Mouse (Mus musculus): ENCODE results near the gene Tpmt.

Gene Tpmt

DNA sequence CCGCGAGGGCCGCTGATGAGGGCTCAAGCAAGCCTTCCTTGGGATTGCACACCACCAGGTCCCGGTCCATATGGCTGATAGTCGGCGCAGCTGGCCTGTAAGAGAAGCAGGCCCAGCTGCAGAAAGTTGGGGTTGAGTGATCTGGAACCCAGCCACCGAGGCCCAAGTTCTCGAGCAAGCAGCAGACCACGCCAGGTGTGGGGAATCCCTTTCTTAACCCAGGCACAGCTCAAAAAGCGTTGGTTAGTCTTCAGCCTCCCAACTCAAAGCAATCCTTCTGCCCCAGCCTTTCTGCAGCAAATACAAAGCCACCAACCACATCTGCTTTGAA is at the start of gene Tpmt:
TSS of gene Tpmt (minus strand) at position 121 of the 331 bp plus-strand sequence.
- DNase-seq (ENCODE audit: low spot score) = no peak

DNA sequence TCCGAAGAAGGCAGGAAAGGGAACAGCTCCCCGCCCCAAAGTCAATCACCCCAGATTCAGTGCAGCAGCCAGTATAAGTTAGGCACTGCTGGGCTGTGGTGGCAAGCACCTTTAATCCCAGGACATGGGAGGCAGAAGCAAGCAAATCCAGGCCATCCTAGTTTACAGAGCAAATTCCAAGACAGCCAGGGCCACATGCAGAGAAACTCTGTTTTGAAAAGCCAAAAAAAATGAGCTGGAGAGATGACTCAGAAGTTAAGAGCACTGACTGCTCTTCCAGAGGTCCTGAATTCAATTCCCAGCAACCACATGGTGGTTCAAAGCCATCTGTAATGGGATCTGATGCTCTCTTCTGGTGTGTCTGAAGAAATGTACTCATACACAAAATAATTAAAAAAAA is 49.3 kb upstream of the Tpmt start:
- no peak for DNase-seq (ENCODE audit: low spot score)

DNA sequence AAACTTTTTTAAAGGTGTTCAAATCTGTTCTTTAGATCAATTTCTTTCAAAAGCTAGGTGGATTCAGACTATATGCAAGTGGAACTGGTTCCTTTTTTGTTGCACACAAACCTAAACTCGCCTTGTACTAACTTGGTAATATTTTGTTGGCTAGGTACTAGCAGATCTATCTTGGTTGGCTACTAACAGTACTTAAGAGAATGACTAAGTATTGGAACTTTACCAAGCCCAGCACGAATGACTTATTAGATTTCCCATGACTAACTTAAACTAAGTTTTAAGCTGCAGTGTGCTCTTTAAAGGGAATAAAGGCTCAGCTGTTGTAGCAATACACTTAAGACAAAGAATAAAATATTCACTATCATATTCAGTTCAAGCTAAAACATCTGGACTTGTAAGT is 44.7 kb upstream of the Tpmt start:
- no peak for DNase-seq (ENCODE audit: low spot score)

DNA sequence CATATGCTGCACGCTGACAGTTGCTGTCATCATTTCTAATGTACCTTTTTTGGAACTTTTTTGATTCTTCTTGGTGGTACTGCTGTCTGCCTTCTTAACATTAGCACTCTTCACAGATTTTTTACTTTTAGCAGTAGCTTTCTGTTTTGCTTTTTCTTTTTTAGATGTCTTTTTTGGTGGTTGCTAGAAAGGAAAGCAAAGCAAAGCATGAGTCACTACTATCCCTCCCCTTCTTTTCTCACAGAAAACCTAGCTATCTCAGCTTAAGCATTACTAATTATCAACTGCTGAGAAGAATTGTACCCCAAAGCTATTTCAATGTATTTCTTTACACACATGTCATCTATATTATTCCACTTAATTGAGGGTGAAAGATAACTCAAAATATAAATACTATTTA is 43.9 kb upstream of the Tpmt start:
- DNase-seq (ENCODE audit: low spot score) = no peak

DNA sequence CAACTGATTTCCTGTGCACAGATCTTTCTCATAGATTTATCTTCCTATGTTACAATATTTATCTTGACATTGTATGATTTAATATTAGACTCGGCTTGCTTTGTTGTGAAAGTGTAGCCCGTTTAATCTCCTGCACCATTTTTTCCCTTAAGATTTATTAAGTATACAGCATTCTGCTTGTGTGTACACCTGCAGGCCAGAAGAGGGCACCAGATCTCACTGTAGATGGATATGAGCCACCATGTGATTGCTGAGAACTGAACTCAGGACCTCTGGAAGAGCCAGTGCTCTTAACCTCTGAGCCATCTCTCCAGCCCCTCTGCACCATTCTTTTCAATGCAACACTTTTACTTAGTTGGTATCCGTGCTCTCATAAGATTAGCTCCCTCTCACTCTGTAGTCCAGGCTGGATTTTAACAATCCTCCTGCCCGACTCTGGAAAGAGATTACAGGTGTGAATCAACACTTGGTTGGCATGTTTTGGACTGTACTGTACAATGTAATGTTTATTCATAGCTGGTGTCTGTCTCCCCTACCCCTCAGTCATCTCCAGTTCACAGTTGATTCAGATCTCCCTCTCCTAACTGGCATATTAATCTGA is 36.5 kb upstream of the Tpmt start:
- DNase-seq (ENCODE audit: low spot score) = no peak

DNA sequence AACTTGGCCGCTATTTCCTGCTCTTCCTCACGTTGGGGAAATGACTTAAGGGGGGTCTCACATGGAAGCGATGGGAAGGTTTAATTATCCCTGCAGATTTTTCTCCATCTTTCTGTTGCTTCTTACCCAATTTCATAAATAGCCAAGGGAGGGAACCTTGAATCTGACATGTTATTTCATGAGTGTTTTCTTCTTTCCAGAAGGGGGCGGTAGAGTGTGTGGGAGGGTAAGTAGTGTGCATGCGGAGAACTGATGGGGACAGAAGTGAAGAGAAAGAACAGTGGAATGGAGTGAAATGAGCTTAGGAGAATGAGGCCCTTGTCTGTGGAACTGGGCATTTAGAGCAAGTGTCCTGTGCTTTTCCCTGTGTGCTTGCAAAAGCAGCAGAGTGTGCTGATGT is 34.3 kb upstream of the Tpmt start:
- DNase-seq (ENCODE audit: low spot score) = no peak

DNA sequence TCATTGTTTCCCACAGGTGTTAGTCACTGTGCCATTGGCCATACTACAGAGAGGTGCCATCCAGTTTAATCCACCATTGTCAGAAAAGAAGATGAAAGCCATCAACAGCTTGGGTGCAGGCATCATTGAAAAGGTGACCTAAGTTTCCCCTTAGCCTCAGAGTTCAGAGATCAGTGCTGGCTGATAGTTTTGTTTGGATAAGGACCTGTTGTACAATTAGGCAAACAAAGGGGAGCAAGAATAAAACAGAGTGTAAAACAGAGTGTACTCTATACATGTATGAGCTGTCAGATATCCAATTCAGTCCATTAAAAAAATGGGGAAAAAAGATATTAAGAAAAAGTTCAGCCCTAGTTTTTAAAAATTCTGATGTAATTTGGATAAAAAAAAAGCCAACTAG is 32.8 kb upstream of the Tpmt start:
- no peak for DNase-seq (ENCODE audit: low spot score)

DNA sequence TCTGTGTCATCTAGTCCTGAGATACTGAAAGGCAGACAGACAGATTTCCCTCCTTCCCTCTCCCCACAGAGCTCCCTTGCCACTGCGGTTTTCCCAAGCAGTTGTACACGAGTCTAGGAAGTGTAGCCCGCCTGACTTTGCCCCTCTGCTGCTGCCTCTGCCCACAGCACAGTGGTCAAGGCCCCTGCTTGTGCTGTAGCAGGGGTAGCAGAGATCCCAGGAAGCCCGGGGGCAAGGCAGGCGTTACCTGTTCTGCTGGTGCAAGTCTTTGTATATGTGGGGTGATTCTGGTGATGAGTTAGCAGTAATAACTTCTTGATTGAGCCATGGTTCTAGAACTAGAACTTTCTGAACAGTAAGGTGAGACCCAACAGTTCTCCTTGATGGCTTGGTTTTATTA is 31.6 kb upstream of the Tpmt start:
- DNase-seq (ENCODE audit: low spot score) = no peak

DNA sequence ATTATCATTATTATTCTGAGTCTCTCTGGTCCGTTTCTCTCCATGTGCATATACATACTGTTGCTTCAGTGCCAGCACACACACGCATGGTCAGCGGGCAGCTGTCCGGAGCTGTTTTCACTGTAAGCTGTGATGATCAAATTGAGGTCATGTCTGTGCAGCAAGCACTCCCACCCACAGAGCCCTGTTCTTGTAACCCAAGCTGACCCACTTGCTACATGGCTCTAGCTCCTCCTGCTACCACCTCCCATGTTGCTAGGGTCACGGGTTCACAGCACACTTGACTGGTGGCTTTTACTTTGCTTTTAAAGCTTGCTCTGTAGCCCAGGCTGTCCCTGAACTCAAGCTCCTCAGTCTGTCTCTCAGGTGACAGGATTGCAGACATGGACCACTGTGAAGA is 27.9 kb upstream of the Tpmt start:
- no peak for DNase-seq (ENCODE audit: low spot score)

DNA sequence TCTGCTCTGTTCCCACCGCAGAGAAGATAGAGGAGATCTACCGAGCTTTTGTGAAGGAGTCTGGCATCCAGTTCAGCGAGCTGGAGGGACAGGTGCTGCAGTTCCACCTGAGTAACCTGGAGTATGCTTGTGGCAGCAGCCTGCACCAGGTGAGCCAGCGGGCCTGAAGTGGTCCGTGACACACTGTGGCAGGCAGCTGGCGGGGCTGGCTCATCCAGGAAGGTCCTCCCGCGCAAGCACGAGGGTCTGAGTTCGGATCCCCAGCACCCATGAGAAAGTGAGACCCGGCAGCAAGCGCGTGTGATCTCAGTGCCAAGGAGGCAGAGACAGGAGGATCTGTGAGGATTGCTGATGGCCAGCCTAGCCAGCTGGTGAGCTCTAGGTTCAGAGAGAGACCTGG is 27.3 kb upstream of the Tpmt start:
- DNase-seq (ENCODE audit: low spot score) = no peak

DNA sequence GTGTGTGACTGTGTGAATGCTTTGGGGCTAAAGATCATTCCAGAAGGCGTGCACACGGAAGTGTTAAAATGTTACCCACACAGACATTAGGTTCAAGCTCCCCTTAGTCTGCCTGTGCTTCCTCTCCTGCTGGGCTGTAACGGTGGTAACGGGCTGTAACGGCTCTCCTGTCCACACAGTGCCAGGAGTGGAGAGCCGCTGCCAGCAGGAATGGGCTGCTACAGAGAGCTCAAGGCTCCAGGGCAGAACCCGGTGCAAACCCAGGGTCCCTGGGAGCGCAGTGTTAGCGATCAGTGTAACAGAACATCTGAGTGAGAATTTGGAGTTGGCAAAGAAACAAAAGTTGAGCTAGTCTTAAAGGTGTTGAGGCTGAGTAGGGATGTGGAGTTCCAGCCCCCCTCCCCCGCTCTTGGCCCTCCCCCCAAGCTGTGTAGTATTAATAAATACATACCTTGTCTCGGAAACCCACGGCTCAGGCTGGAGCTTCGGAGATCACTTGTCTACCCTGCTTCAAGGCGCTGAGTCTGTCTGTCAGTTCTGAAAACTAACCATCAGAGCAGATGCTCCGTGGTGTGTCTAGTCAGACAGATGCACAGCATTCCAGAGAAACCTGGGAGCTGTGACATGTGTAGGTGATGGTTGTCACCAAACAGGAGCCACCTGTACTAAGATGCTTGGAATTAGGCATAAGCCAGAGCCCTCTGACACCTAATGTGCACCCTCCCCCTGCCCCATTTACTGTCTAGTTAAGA is 26.0 kb upstream of the Tpmt start:
- no peak for DNase-seq (ENCODE audit: low spot score)

DNA sequence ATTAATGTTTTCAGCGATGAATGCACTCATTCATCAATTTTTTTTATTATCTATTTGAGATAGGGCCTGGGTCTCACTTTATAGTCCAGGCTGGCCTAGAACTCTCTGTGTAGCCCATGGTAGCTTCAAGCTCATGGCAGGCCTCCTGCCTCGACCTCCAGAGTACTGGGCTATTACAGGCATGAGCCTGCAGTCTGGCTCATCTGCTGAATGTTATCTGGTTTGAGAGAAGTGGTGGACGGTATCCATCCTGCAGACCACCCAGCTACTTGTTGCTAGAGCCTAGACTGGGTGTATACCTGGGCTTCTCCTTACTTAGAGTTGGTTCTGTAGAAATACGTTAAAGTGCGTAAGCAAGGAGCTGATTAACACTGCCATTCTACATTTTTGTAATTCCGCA is 22.5 kb upstream of the Tpmt start:
- no peak for DNase-seq (ENCODE audit: low spot score)

DNA sequence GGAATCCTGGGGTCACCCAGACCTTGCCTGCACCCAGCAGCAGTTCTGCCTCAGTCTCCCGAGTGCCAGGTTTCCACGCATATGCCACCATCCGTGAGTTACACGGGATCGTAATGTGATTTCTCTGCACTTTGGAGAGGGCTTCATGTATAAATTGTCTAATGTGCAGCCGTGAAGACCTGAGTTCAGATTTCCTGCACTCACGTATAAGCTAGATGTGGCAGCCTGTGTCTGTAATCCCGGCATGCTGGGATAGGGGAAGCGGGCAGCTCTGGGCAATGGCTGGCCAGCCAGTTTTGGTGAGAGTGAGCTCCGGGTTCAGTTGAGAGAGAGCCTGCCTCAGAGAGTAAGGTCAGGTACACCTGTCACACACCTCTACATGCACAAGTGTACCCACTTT is 22.0 kb upstream of the Tpmt start:
- no peak for DNase-seq (ENCODE audit: low spot score)

DNA sequence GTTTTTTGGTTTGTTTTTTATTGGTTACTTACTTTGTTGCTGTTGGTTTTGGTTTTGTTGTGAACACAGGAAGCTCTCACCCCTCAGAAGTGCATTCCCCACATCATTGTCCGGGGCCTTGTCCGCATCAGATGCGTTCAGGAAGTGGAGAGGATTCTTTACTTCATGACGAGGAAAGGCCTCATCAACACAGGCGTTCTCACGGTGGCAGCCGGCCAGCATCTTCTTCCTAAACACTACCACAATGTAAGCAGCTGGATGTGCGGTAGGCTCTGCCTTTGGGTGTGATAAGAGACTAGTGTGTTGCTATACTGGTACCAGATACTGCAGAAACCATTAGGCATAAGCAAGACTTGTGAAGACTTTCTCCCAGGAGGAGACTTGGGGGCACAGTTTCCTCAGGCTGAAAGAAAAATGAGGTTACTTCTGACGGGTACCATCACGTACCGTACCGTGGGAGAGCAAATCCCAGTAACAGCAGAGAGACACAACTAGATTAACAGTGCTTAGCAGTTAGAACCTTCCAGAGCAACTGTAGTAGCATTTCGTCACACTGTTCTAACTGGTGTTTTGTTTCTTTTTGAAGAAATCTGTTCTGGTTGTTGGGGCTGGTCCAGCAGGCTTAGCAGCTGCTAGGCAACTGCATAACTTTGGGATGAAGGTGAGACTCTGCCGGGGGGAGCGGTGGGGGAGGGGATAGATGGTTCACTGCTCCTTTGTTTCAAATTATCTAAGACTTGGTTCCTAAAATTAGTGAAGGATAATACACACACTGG is 19.6 kb upstream of the Tpmt start:
- DNase-seq (ENCODE audit: low spot score) = no peak

DNA sequence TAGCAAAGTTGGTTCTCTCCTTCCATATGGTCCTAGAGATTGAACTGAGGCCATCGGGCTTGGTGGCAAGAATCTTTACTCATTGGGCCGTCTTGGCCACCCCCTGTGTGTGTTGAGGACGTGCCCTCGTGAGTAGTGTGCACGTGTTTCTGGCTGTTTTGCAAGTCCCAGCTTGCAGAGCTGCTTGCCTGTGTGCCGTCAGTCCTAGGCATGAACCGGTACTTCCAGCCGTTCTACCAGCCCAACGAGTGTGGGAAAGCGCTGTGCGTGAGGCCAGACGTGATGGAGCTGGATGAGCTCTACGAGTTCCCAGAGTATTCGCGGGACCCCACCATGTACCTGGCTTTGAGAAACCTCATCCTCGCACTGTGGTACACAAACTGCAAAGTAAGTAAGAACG is 18.2 kb upstream of the Tpmt start:
- DNase-seq (ENCODE audit: low spot score) = peak; percentile 36

DNA sequence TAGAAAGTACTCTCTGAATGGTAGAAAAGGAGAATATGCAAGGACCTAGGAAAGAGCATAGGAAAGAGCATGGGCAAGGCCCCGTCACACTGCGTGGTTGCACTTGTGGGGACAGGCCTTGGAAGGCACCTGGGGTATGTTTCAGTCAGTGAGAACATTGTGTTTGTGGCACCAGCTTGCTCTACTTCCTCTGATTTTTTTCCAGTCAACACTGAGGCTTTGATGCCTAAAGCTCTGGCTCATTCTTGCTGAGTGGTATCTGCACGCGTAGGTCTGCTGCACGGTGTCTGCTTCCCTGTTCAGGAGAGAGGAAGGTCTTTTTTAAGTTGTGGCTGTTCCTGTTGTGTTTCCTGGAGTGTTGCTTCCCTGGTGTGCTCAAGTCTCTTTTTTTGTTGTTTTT is 12.2 kb upstream of the Tpmt start:
- no peak for DNase-seq (ENCODE audit: low spot score)

DNA sequence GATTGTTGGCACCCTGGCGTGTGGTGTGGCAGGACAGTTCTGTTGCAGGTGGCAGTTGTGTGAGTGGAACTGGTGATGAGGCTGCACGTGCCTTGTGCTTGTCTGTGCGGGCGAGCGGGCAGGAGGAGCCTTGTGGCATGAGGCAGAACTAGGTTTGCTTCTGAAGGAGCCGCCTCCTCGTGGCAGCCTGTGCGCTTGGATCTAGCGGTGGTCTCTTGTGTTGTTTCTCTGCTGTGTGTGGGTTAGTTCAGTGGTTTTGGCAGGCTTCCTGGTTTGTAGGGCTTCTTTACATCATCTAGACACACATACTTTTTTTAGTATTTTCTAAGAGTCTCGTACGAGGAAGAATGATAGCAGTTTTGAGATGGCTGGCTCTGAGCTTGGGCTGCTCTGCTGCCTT is 11.6 kb upstream of the Tpmt start:
- no peak for DNase-seq (ENCODE audit: low spot score)

DNA sequence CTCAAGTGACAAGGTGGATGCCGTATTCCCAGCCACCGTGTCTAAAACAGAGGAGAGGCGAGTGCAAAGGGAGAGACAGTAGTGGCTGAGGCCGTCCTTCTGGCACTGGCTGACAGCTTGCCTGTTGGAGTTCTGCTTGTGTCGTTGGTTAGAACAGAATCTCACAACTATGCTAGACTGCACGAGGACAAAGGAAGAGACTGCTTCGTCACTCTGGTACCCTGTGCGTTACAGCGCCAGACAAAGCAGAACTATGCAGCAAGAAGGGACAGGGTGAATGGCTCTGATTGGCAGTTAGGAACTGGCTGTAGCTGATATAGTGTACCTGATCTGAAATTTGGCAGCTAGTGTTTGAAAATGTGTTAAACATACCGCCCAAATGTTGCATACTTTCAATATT is 9.4 kb upstream of the Tpmt start:
- DNase-seq (ENCODE audit: low spot score) = no peak

DNA sequence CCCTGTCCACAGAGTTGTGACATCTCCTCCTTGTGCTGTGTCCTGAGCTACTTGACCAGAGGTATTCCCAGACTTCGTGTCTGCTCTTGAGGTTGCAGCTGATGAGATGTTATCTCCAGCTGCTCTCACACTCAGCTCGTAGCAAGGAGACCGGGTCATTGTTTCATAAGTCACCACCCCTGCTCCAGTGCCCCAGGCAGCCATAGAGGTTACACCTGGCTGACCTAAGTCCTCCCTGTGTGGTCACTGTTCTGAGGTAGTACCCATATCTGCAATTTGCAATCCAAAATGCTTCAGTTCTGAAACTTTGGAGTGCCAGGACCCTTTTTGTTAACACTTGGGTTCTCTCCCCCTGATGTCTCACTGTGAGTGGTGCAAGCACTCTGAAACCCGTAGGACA is 5.5 kb upstream of the Tpmt start:
- DNase-seq (ENCODE audit: low spot score) = no peak

DNA sequence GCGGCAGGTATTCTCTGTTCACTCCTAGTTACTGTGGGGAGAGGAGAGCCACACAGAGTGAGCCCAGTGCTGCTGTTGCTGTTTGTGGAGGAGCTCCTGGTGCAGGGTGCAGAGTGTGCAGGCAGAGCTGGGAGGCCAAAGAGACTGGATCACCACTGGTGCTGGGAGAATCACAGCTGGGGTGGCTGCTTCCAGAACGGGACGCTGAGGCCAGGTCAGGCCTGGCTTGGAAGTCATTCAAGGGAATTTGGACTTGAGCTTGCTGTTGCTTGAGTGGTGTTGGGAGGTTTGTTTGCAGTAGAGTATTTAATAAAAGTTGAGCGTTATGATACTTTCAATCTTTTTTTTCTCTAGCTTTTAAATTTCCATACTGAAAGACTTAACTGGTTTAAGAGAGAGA is 3.5 kb upstream of the Tpmt start:
- DNase-seq (ENCODE audit: low spot score) = no peak

DNA sequence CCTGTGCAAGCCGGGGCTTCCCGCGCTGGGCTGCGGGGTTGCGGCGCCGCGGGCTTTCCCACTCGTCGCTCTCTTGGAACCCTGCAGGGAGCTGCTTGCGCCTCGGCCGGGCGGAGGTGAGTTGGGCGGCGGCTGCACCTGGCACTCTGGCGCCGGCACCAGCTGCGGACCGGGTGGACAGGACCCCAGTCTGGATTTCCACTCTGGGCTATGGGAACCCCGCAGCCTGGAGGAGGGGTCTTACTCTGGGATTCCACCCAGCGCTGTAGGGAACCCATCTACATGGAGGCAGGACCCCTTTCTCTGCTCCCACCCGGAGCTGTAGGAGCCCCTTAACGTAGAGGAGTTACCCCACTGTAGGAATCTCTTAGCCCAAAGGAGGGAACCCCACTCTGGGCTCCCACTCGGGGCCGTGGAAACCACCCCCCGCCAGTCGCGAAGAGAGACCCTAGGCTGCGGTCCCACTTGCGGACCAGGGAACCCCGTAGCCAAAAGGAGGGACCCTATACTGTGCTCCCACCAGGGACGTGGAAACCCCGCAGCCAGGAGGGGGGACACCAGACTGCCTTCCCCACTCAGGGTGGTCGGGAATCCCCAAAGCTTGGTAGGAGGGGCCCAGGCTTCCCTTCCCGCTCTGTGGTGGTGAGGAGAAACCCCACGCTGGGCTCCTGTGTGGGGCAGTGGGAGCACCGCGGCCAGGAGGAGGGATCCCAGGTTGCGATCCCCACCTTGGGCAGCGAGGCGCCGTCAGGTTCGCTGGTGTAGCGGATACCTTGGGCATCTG is 512 bp downstream of the Tpmt start:
- DNase-seq (ENCODE audit: low spot score) = no peak

DNA sequence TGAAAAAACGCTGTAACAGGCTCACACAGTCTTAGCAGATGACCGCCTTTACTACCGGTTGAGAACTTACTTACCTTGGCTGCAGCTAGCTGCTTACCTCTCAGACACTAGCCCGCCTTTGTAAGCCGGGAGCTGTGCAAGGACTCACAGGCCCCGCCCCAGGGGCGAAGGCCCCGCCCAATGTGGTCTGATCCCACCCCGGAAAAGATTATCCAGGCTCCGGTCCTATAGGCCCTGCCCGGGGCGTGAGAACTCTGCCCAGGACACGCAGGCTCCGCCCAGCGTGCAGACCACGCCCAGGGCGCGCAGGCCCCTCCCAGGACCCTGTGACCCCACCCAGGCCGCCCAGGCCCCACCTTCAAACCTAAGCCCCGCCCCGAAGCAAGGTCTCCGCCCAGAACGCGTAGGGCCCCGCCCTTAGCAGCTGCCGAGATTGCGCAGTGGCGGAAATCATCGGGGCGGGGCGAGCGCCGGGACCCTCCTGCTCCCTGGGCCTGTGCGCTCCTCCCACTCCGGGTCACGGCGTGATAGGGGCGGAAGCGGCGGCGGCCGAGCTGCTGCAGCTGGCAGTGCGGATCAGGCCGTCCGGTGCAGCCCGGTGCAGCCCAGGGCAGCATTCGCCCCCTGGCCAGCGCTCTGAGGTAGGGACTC is 1.4 kb downstream of the Tpmt start, which contains the start of gene Kdm1b:
TSS of gene Kdm1b (plus strand) at position 470 of the 651 bp plus-strand sequence.
- DNase-seq (ENCODE audit: low spot score) = peak; percentile 100

All from urinary bladder, postnatal 25 days (tissue).